Mouse (Mus musculus) intestine, embryonic 14.5 days (tissue): ENCODE results near the gene Dnm1. TPM values are rescaled to one million over a fixed set of nuclear protein-coding genes. Genes with fewer than 3 reads are reported as not detected.
"Not testable (repeated sequence)": the region's sequence is repeated elsewhere in the genome, so short reads cannot be mapped to it uniquely, and the experiment has no call there.

ENCODE experiments used
- ATAC-seq: fragments of 200-750 bp; cut with Nextera tagmentation; replicated peaks from 2 replicates; pipeline ENCODE4 v1.8.0; 2017; ENCODE audit warnings: low read depth, moderate number of reproducible peaks, moderate TSS enrichment, moderate library complexity; ENCODE audit not compliant: low FRiP score, low TSS enrichment
- DNase-seq: peaks from one replicate; pipeline ENCODE4 v3.0.0-alpha.2; 2018; ENCODE audit warnings: low spot score
- H3K27ac ChIP-seq: fragments of 300-500 bp; sonication (generic); 2 replicates; pipeline ENCODE4 v1.5.1; 2014; ENCODE audit warnings: low read depth, mild to moderate bottlenecking, control low read depth
- H3K27me3 ChIP-seq: fragments of 300-500 bp; sonication (generic); replicated peaks from 2 replicates; pipeline ENCODE4 v1.6.1; 2014; ENCODE audit warnings: low read length, control low read depth; ENCODE audit not compliant: control insufficient read depth, insufficient read depth
- H3K36me3 ChIP-seq: fragments of 300-500 bp; sonication (generic); 2 replicates; pipeline ENCODE4 v1.6.1; 2014; ENCODE audit warnings: low read length, control low read depth; ENCODE audit not compliant: control insufficient read depth, insufficient read depth
- H3K4me1 ChIP-seq: fragments of 300-500 bp; sonication (generic); replicated peaks from 2 replicates; pipeline ENCODE4 v1.6.1; 2014; ENCODE audit warnings: low read length, control low read depth, mixed read lengths; ENCODE audit not compliant: control insufficient read depth, insufficient read depth
- H3K4me2 ChIP-seq: fragments of 300-500 bp; sonication (generic); 2 replicates; pipeline ENCODE4 v1.6.1; 2014; ENCODE audit warnings: low read length
- H3K4me3 ChIP-seq: fragments of 300-500 bp; sonication (generic); 2 replicates; pipeline ENCODE4 v1.5.1; 2014; ENCODE audit warnings: low read depth, low read length, control low read depth, mixed read lengths
- H3K9ac ChIP-seq: fragments of 300-500 bp; sonication (generic); 2 replicates; pipeline ENCODE4 v1.6.1; 2014; ENCODE audit warnings: mild to moderate bottlenecking, low read length
- H3K9me3 ChIP-seq: fragments of 300-500 bp; sonication (generic); 2 replicates; pipeline ENCODE4 v1.6.1; 2016; ENCODE audit warnings: low read length, control low read depth; ENCODE audit not compliant: control insufficient read depth
- WGBS: fragments of 180-500 bp; shearing (Covaris S2); extraction: QIAGEN DNeasy Blood & Tissue Kit; methylation state at CpG from one replicate; pipeline ENCODE4 v1.1.7; 2014; 5-methylcytosine and 5-hydroxymethylcytosine counted together
- polyA plus RNA-seq: library from polyadenylated mRNA; unstranded; fragments of >200 nt; fragmentation: Nextera tagmentation; extraction: Ambion mirVana; gene quantifications from 2 replicates; pipeline ENCODE4 v1.2.1, GENCODE M21; 2014

The Dnm1 gene
- polyA plus RNA-seq, 1 experiment from 2014 or later: 22.7 TPM

DNA sequence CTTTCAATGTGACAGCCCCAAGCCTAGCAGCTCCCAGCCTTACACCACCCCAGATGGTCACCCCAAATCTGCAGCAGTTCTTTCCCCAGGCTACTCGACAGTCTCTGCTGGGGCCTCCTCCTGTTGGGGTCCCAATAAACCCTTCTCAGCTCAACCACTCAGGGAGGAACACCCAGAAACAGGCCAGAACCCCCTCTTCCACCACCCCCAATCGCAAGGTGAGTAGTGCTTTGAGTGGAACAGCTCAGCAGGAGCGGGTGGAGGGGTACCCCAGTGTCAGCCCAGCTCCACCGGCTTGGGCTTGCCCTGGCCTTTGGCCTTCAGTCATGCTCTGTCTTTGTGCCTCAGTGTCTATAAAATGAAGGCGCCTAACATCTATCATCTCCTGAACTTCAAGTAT is 14.2 kb upstream of the Dnm1 start:
- Histone ChIP-seq H3K4me3 (no peak overlapping the region), H3K9ac (no peak overlapping the region), H3K4me1 (0 out of 2 replicates have a peak, but pooled peaks cover 7% of the 10 kb centered on the region), H3K27me3 (no peaks in the 10 kb centered on the region), H3K36me3 (peaks cover 74% of the 10 kb centered on the region), H3K9me3 (no peaks in the 10 kb centered on the region), H3K4me2 (no peak overlapping the region), H3K27ac (no peak overlapping the region)
- WGBS: 94% methylated on average over 5 of the region's 5 CpGs
- DNase-seq (no peak), ATAC-seq (no peak)

DNA sequence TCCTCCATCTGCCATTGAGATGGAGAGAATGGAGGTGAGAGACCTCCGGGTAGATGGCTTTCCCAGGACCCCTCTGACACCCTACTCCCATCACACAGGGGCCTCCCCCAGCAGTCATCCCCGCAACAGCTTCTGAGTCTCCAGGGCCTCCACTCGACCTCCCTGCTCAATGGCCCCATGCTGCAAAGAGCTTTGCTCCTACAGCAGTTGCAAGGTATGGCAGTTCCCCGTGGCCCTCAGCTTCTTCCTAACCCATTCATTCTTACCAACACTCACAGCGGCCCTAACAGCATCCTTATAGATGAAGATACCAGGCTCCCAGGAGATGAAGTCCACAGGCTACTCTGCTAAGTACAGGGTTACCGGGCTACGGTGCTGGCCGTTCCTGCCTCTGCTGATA is 11.0 kb upstream of the Dnm1 start:
- no peak overlapping the region for H3K27ac ChIP-seq
- peaks cover 42% of the 10 kb centered on the region for H3K36me3 ChIP-seq
- DNase-seq: no peak
- no peaks in the 10 kb centered on the region for H3K9me3 ChIP-seq
- H3K9ac ChIP-seq: peak overlapping the region; percentile 83; the same call in 1 of the 2 replicates
- no peak overlapping the region for H3K4me3 ChIP-seq
- peaks cover 10% of the 10 kb centered on the region; the same call in 1 of the 2 replicates for H3K27me3 ChIP-seq
- 84% methylated on average over 8 of the region's 8 CpGs for WGBS
- H3K4me1 ChIP-seq: peaks cover 15% of the 10 kb centered on the region; the same call in 1 of the 2 replicates
- no peak for ATAC-seq
- peak overlapping the region; percentile 69 for H3K4me2 ChIP-seq

DNA sequence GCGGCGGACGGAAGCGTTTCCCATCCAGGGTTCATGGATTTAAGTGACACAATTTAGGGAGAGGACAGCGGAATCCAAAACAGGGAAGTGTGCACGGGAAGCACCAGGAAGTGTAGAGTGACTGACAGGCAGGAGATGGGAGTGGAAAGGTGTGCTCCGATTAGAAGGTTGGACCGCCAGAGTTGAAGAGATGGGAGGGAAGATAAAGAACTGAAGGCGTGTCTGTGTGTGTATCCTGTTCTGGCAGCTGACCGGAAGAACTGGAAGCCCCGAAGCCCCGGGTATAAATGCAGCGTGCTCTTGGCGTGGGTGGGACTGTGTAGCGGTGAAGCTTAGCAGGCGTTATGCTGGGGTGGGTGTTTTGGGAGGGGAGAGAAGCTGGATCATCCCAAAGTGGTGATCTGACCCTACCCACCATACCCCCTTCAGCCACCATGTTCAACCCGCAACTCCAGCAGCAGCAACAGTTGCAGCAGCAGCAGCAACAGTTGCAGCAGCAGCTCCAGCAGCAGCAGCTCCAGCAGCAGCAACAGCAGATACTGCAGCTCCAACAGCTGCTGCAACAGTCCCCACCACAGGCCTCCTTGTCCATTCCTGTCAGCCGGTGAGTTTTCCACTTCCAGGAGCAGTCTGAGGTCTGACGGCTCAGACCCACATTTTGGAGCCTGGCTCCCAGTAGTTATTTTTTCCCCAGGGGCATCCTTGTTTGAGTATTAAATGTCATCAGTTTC is 10.4 kb upstream of the Dnm1 start:
- H3K4me3 ChIP-seq: peak overlapping the region; percentile 80
- H3K27me3 ChIP-seq: peaks cover 10% of the 10 kb centered on the region; the same call in 1 of the 2 replicates
- peak overlapping the region; percentile 83 for H3K9ac ChIP-seq
- peak overlapping the region; percentile 69 for H3K4me2 ChIP-seq
- 9% methylated on average over 19 of the region's 19 CpGs for WGBS
- H3K4me1 ChIP-seq: peaks cover 15% of the 10 kb centered on the region; the same call in 1 of the 2 replicates
- ATAC-seq: peak; percentile 55
- peak overlapping the region; percentile 92 for H3K27ac ChIP-seq
- no peaks in the 10 kb centered on the region for H3K9me3 ChIP-seq
- DNase-seq: no peak
- H3K36me3 ChIP-seq: peaks cover 40% of the 10 kb centered on the region

DNA sequence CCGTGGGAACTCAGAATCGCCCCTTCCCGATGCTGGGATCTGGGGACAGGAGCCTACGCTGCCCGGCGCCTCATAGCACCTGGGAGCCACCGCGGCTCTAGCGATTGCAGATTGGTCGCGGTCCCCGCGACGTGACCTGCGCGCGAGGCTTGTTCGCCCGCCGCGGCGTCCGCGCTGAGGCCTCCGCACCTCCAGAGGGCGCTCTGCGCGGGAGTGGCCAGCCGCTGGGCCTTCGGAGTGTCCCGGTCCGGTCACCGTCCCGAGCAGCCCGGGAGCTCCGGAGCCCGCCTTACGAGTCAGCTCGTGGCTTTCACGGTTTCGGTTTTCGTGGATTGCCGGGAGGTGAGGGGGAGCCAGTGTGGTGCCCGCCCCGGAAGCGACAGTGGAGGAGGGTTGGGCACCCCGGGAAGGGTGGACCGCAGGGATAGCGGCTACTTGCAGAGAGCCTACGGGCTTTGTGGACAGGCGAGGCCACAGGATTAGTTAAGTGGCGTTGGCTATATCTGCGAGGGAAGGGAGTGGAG is 9.7 kb upstream of the Dnm1 start:
- Histone ChIP-seq H3K4me3 (peak overlapping the region; percentile 80), H3K4me1 (peaks cover 15% of the 10 kb centered on the region; the same call in 1 of the 2 replicates), H3K9me3 (no peaks in the 10 kb centered on the region), H3K9ac (peak overlapping the region; percentile 83), H3K27me3 (peaks cover 10% of the 10 kb centered on the region; the same call in 1 of the 2 replicates), H3K27ac (peak overlapping the region; percentile 92), H3K36me3 (peaks cover 34% of the 10 kb centered on the region), H3K4me2 (peak overlapping the region; percentile 69)
- DNase-seq: peak; percentile 96
- peak; percentile 76 for ATAC-seq
- WGBS: under 1% methylated on average over 53 of the region's 53 CpGs

DNA sequence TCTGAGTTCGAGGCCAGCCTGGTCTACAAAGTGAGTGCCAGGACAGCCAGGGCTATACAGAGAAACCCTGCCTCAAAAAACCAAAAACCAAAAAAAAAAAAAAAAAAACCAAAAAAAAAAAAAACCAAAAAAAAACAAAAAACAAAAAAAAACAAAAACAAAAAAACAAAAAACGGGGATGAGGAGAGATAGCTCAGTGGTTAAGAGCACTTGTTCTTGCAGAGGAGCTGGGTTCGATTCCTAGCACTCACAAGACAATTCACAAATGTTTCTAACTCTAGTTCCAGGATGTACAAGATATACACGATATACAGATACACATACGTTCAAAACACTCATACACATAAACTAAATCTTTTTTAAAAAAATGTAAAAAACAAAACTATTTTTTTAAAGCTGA is 9.1 kb upstream of the Dnm1 start:
- ATAC-seq, DNase-seq, H3K27me3 ChIP-seq, H3K9me3 ChIP-seq: not testable (repeated sequence)
- Histone ChIP-seq H3K36me3 (peaks cover 28% of the 10 kb centered on the region), H3K27ac (peak overlapping the region; percentile 92), H3K4me1 (peaks cover 15% of the 10 kb centered on the region; the same call in 1 of the 2 replicates), H3K4me3 (peak overlapping the region; percentile 80), H3K4me2 (peak overlapping the region; percentile 69), H3K9ac (peak overlapping the region; percentile 83)
- 43% methylated on average over 5 of the region's 5 CpGs for WGBS

DNA sequence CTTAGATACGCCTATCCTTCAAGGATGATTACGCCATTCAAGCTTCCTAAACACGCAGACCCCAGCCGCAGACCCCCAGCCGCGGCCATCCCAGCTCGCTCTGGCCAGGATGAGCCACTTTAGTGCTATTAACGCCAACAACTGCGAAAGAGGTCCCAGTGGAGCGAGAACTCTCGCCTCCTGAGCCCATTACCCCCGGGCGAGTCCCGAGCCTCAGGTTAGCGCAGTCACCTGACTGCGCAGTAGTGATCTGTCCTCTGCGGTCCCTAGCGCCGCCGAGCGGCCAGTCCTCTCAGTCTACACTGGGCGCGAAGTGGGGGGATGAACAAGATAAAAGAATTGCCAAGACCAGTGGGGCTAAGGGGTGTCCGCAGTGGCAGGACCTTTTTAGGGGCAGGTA is 8.3 kb upstream of the Dnm1 start:
- Histone ChIP-seq H3K36me3 (peaks cover 20% of the 10 kb centered on the region), H3K27ac (no peak overlapping the region), H3K4me1 (peaks cover 15% of the 10 kb centered on the region; the same call in 1 of the 2 replicates), H3K4me2 (peak overlapping the region; percentile 67), H3K27me3 (peaks cover 10% of the 10 kb centered on the region; the same call in 1 of the 2 replicates), H3K4me3 (peak overlapping the region; percentile 27), H3K9ac (peak overlapping the region; percentile 29), H3K9me3 (no peaks in the 10 kb centered on the region)
- under 1% methylated on average over 24 of the region's 24 CpGs for WGBS
- ATAC-seq (peak; percentile 63; the same call in 1 of the 2 replicates), DNase-seq (peak; percentile 78)

DNA sequence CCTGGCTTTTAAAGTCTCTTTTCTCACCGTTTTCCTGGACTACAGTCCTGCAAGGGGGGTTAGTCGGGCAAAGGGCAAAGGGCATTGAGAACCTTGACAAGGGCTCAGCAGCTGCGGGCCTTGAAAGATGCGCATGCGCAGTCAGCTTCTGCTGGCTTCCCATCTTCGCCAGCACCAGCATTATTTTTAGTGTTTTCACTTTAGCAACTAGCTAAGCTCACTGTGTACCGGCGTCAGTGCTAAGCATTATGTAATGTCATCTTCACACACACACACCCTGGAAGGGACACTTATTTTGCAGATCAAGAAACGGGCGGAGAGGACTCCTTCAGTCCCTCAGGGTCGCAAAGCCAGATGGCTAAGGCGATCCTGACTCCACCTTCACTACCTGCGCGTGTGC is 7.6 kb upstream of the Dnm1 start:
- H3K27me3 ChIP-seq: peaks cover 10% of the 10 kb centered on the region; the same call in 1 of the 2 replicates
- peak; percentile 78 for DNase-seq
- H3K9ac ChIP-seq: no peak overlapping the region
- H3K27ac ChIP-seq: no peak overlapping the region
- H3K9me3 ChIP-seq: no peaks in the 10 kb centered on the region
- WGBS: 5% methylated on average over 14 of the region's 14 CpGs
- peak overlapping the region; percentile 27 for H3K4me3 ChIP-seq
- H3K36me3 ChIP-seq: peaks cover 13% of the 10 kb centered on the region
- peaks cover 15% of the 10 kb centered on the region; the same call in 1 of the 2 replicates for H3K4me1 ChIP-seq
- peak; percentile 5; the same call in 1 of the 2 replicates for ATAC-seq
- peak overlapping the region; percentile 67 for H3K4me2 ChIP-seq

DNA sequence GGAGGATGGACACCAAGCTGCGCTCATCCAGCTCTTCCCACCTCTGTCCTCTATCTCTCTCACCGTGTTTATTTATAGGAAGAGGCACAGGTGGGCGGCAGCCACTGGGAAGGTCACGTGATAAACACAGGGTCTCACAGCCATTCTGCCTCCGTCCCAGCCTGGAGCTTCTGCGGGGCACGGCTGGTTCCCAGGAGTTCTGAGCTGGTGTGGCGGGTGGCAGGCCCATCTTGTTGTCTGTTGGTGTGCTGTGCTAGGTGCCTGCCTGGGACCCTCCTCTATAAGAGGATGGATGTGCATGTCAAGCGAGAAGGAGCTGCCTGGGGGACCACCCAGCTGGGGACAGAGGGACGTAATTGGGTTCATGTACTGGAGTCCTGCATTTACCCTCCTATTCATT is 5.2 kb upstream of the Dnm1 start:
- Histone ChIP-seq H3K36me3 (no peaks in the 10 kb centered on the region), H3K4me3 (no peak overlapping the region), H3K9ac (no peak overlapping the region), H3K4me2 (no peak overlapping the region), H3K27ac (no peak overlapping the region), H3K9me3 (no peaks in the 10 kb centered on the region), H3K4me1 (peaks cover 8% of the 10 kb centered on the region; the same call in 1 of the 2 replicates), H3K27me3 (peaks cover 10% of the 10 kb centered on the region; the same call in 1 of the 2 replicates)
- ATAC-seq (no peak), DNase-seq (no peak)
- 55% methylated on average over 10 of the region's 10 CpGs for WGBS
